Mouse (Mus musculus) adrenal gland, adult 18-20 months (tissue): Measurements from ENCODE around the gene Ttc3. TPM values are rescaled to one million over a fixed set of nuclear protein-coding genes. Genes with fewer than 3 reads are reported as not detected.
A peak's percentile ranks its signal among the peaks of the same experiment; 100 is the strongest.
"Not testable (repeated sequence)": the region's sequence is repeated elsewhere in the genome, so short reads cannot be mapped to it uniquely, and the experiment has no call there.

Experiments
- DNase-seq, 2 experiments: peaks; one replicate each; pipeline ENCODE4 v3.0.0; 2021 to 2022; ENCODE audit warnings: low spot score in 2 of 2
- total RNA-seq, 2 experiments: library from RNA; stranded (reverse); gene quantifications; 1 replicate in 1 of 2; 2 replicates in 1 of 2; pipeline ENCODE4 v1.2.3; 2021

The Ttc3 gene
- total RNA-seq, 2 experiments from 2014 or later = 93.2 to 101 TPM

GRCm38 (mm10) chr16:94489326-94489725 lies 118.9 kb downstream of the Ttc3 start:
- DNase-seq = no peak

- DNase-seq = not testable (repeated sequence)
Observed at GRCm38 (mm10) chr16:94497176-94497575, 126.8 kb downstream of the Ttc3 start.

- DNase-seq = peak; percentile 41 to 50
Observed at GRCm38 (mm10) chr16:94497911-94498310, 127.5 kb downstream of the Ttc3 start.

- no peak for DNase-seq
Observed at GRCm38 (mm10) chr16:94504192-94504591, 133.8 kb downstream of the Ttc3 start.

- DNase-seq = no peak
Observed at GRCm38 (mm10) chr16:94507071-94507470, 136.7 kb downstream of the Ttc3 start.

- DNase-seq = no peak
Observed at GRCm38 (mm10) chr16:94508769-94509168, 138.4 kb downstream of the Ttc3 start.

GRCm38 (mm10) chr16:94509983-94510382 lies 139.6 kb downstream of the Ttc3 start:
- DNase-seq = no peak

- no peak for DNase-seq
Observed at GRCm38 (mm10) chr16:94517606-94518005, 147.2 kb downstream of the Ttc3 start.

Other genes with a start within 250 kb of the Ttc3 start
- gene Hlcs, start 57.0 kb upstream of the Ttc3 start, total RNA-seq = 10 to 100 TPM; 14.8 to 16.5 TPM
- gene Ripply3, start 42.2 kb upstream of the Ttc3 start, total RNA-seq = 1 to 10 TPM; 5.1 to 5.3 TPM
- 10 to 100 TPM; 65.4 to 95.0 TPM for gene Pigp, start 1.2 kb downstream of the Ttc3 start, total RNA-seq
- 10 to 100 TPM; 54.0 to 54.3 TPM for gene Vps26c, start 156.2 kb downstream of the Ttc3 start, total RNA-seq
- 10 to 100 TPM; 61.3 to 71.5 TPM for gene Dyrk1a, start 199.4 kb downstream of the Ttc3 start, total RNA-seq